Mouse (Mus musculus) heart, embryonic 16.5 days (tissue): ENCODE results near the gene Gm32742. TPM values are rescaled to one million over a fixed set of nuclear protein-coding genes. Genes with fewer than 3 reads are reported as not detected.
A peak's percentile ranks its signal among the peaks of the same experiment; 100 is the strongest.
"Not testable (repeated sequence)": the region's sequence is repeated elsewhere in the genome, so short reads cannot be mapped to it uniquely, and the experiment has no call there.

Experiments used
- ATAC-seq: fragments of 200-750 bp; cut with Nextera tagmentation; replicated peaks from 2 replicates; pipeline ENCODE4 v1.8.0; 2017; ENCODE audit warnings: moderate number of reproducible peaks; ENCODE audit not compliant: insufficient read depth, low FRiP score; ENCODE audit errors: extremely low read depth
- H3K27ac ChIP-seq: fragments of 300-500 bp; sonication (generic); 2 replicates; pipeline ENCODE4 v1.5.1; 2014; ENCODE audit warnings: mild to moderate bottlenecking, low read length, control low read depth, moderate library complexity
- H3K27me3 ChIP-seq: fragments of 300-500 bp; sonication (generic); 2 replicates; pipeline ENCODE4 v1.6.1; 2014; ENCODE audit warnings: low read length, mixed read lengths; ENCODE audit not compliant: control insufficient read depth, insufficient read depth
- H3K36me3 ChIP-seq: fragments of 300-500 bp; sonication (generic); 2 replicates; pipeline ENCODE4 v1.6.1; 2014; ENCODE audit not compliant: control insufficient read depth, insufficient read depth
- H3K4me1 ChIP-seq: fragments of 300-500 bp; sonication (generic); 2 replicates; pipeline ENCODE4 v1.6.1; 2014; ENCODE audit warnings: low read length, mixed read lengths; ENCODE audit not compliant: control insufficient read depth, insufficient read depth
- H3K4me2 ChIP-seq: fragments of 300-500 bp; sonication (generic); 2 replicates; pipeline ENCODE4 v1.6.1; 2014; ENCODE audit warnings: low read depth, mild to moderate bottlenecking, control low read depth, low read length
- H3K4me3 ChIP-seq: fragments of 300-500 bp; sonication (generic); 2 replicates; pipeline ENCODE4 v1.5.1; 2014; ENCODE audit warnings: mild to moderate bottlenecking, control low read depth, low read length
- H3K9ac ChIP-seq: fragments of 300-500 bp; sonication (generic); 2 replicates; pipeline ENCODE4 v1.6.1; 2014; ENCODE audit warnings: low read length, control low read depth
- H3K9me3 ChIP-seq: fragments of 300-500 bp; sonication (generic); replicated peaks from 2 replicates; pipeline ENCODE4 v1.6.1; 2016; ENCODE audit warnings: low read length; ENCODE audit not compliant: control insufficient read depth
- WGBS: fragments of 180-500 bp; shearing (Covaris S2); extraction: QIAGEN DNeasy Blood & Tissue Kit; methylation state at CpG from one replicate; pipeline ENCODE4 v1.1.7; 2014; 5-methylcytosine and 5-hydroxymethylcytosine counted together
- polyA plus RNA-seq: library from polyadenylated mRNA; unstranded; fragments of >200 nt; fragmentation: Nextera tagmentation; extraction: Ambion mirVana; gene quantifications from 2 replicates; pipeline ENCODE4 v1.2.1, GENCODE M21; 2015

Gene Gm32742
- polyA plus RNA-seq, 1 experiment from 2014 or later: 0.09 TPM

DNA sequence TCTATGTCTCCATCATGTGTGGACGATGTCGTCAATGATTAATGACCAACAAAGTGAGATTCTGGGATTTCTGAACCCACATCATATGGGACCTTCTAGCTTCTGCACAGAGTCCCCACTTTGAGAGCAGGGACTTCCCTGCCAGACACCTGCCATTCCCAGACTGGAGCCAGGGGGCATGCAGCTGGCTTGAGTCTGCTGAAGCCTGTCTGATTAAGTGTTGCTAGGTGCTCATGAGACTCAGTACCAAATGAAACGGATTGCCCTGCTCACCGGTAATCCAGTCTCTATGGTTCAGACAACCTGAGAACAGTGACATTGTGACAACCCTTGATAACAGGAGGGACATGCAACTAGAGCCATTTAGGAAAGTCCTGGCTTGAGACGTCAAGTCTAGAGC, 1.3 kb downstream of the Gm32742 start:
- no peak overlapping the region for H3K9ac ChIP-seq
- 66% methylated on average over 5 of the region's 5 CpGs for WGBS
- no peak overlapping the region for H3K4me2 ChIP-seq
- H3K27ac ChIP-seq: no peak overlapping the region
- H3K36me3 ChIP-seq: no peaks in the 10 kb centered on the region
- ATAC-seq: no peak
- no peaks in the 10 kb centered on the region for H3K9me3 ChIP-seq
- no peak overlapping the region for H3K4me3 ChIP-seq
- H3K27me3 ChIP-seq: peaks cover 16% of the 10 kb centered on the region
- peaks cover 4% of the 10 kb centered on the region for H3K4me1 ChIP-seq

DNA sequence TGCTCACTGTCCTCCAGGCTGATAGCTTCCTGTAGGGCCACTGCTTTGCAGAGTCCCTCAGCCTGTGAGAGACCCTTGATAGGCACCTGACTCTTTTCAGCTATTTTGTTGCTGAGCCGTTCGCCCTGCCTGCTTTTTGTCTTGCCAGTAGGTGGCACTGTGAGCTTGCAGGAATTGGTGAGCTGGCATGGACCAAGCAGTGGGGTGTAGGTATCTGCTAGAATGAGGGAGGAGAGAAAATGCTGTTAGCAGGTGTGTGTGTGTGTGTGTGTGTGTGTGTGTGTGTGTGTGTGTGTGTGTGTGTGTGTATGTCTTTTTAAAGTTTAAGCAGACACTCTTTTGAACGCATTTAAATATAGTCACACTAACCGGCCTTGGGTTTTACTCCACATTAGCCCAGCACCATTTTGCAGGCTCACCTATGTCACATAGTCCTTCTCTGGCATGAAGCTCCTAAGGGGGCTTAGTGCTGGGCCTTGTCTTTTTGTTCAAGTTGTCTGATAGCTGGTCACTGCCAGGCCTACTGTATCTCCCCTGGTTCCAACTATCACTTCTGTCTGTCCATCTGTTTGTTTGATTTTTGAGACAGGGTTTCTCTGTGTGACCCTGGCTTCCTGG, 3.4 kb downstream of the Gm32742 start:
- whole genome bisulfite sequencing: 27% methylated on average over 4 of the region's 4 CpGs
- ATAC-seq: no peak
- Histone ChIP-seq H3K4me1 (no peaks in the 10 kb centered on the region), H3K27ac (no peak overlapping the region), H3K4me3 (no peak overlapping the region), H3K36me3 (no peaks in the 10 kb centered on the region), H3K9me3 (no peaks in the 10 kb centered on the region), H3K4me2 (no peak overlapping the region), H3K9ac (no peak overlapping the region), H3K27me3 (peaks cover 17% of the 10 kb centered on the region)

DNA sequence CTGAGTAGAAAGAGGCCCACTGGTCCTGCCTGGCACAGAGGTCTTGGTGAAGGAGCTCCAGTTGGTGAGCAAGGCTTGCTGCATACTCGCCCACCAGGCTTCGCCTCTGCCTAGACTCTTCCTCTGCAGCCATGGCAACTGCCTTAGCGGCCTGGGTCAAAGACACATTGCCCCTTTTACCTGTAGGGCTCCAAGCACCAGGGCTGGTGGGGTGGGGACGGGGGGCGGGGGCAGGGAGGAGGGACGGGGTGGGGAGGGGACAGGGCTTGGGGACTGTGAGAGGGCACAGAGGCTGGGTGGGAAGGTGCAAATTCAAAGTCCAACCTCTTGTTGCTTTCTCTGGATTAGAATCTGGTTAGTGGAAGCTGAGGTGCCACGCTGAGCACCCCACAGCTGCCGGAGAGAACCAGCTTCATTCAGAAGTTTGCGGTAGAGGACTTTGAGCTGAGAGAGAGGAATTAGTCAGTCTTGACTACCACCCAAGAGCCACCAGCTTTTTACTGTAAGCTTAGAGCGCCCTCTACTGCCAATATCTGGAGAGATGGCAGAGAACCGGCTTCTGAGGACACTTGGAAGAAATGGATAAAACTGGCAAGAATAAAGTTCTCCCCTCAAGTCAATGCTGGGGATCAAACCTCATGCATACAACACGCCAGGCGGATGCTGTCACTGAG, 13.1 kb downstream of the Gm32742 start:
- H3K27me3 ChIP-seq: peaks cover 9% of the 10 kb centered on the region; the same call in 1 of the 2 replicates
- peaks cover 3% of the 10 kb centered on the region; the same call in 1 of the 2 replicates for H3K4me1 ChIP-seq
- no peak overlapping the region for H3K9ac ChIP-seq
- H3K27ac ChIP-seq: no peak overlapping the region
- ATAC-seq: 0 out of 2 replicates have a peak, but pooled peaks have one; percentile 37
- 18% methylated on average over 13 of the region's 13 CpGs for WGBS
- peak overlapping the region; percentile 28 for H3K4me2 ChIP-seq
- no peak overlapping the region for H3K4me3 ChIP-seq
- H3K9me3 ChIP-seq: no peaks in the 10 kb centered on the region
- no peaks in the 10 kb centered on the region for H3K36me3 ChIP-seq

DNA sequence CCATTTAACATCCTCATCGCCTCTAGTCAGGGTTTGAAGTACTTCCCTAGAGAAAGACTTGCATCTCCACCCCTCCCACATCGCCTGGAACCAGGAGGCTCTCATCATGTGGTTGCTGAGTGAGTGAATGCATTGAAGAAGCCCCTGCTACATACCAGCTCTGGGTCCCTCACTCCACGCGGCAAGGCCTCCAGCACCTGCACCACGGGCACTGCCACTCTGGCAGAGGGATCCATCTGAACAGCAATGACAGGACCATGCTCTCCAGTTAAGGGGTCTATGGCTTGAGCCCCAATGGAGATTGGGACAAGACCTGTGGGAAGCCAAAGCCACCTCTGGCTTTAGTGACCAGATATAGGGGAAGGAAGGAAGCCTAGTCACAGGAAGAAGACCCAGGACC, 18.0 kb downstream of the Gm32742 start:
- Histone ChIP-seq H3K9me3 (no peaks in the 10 kb centered on the region), H3K27ac (no peak overlapping the region), H3K9ac (no peak overlapping the region), H3K27me3 (peaks cover 7% of the 10 kb centered on the region; the same call in 1 of the 2 replicates), H3K36me3 (no peaks in the 10 kb centered on the region), H3K4me1 (peaks cover 6% of the 10 kb centered on the region), H3K4me2 (no peak overlapping the region), H3K4me3 (no peak overlapping the region)
- no peak for ATAC-seq
- 80% methylated on average over 5 of the region's 5 CpGs for WGBS

DNA sequence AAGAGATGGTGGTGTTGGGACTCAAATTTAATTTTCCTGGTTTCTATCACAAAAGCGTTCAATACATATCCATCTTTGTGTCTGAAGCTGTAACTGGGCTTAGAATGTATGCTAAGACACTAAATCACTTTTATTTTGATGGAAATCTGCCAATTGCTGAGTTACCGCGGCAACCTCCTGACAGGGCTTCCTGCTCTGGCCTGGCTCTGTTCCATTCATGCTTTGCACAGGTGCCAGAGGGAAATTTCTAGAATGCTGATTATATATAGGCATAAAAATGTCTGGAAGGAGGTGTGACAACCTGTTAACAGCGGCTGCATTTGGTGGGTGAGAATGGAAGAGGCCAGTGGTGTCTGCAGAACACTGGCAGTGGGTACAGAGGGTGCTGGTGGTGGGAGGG, 18.8 kb downstream of the Gm32742 start:
- no peak overlapping the region for H3K9ac ChIP-seq
- H3K9me3 ChIP-seq: no peaks in the 10 kb centered on the region
- WGBS: 51% methylated on average over 4 of the region's 4 CpGs
- ATAC-seq: no peak; the same call in 1 of the 2 replicates
- peaks cover 3% of the 10 kb centered on the region; the same call in 1 of the 2 replicates for H3K27me3 ChIP-seq
- H3K4me2 ChIP-seq: no peak overlapping the region
- H3K4me1 ChIP-seq: peaks cover 3% of the 10 kb centered on the region
- no peaks in the 10 kb centered on the region for H3K36me3 ChIP-seq
- no peak overlapping the region for H3K27ac ChIP-seq
- H3K4me3 ChIP-seq: no peak overlapping the region

DNA sequence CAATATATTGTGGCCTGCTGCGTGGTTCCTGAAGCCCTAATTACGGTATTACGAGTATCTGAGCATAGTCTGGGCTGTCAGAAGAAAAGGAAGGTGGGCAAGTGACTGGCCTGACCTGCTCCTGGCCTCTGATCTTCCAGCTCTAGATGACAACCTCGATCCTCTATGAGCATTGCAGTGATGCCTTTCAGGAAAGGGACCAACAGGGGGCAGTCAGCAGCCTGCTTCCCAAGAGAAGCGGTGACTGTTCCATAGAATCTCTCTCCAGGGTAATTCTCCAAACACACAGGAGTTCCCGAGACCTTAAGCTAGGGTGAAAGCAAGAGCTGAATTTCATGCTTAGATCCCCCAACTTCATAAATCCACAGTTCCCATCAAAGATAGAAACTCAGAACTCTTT, 21.1 kb downstream of the Gm32742 start:
- 75% methylated on average over 6 of the region's 6 CpGs for WGBS
- Histone ChIP-seq H3K4me3 (no peak overlapping the region), H3K27ac (no peak overlapping the region), H3K9me3 (no peaks in the 10 kb centered on the region), H3K27me3 (no peaks in the 10 kb centered on the region), H3K36me3 (no peaks in the 10 kb centered on the region), H3K4me1 (peaks cover 3% of the 10 kb centered on the region), H3K9ac (no peak overlapping the region), H3K4me2 (no peak overlapping the region)
- no peak for ATAC-seq

DNA sequence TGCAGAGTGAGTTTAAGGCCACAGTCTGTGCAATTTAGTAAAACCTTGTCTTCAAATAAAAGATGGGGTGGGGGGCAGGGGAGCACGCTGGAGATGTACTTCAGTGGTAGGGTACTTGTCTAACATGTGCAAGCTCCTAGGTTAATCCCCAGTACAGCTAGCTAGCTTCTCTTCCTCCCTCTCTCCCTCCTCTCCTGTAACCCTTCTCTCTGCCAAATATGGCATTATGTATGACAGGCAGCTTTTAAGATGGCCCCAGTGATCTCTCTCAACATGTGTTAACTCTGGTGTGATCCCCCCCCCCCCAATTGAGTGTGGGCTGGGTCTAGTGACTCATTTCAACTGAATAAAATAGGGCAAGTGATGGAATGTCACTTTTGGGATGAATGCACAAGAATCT, 21.9 kb downstream of the Gm32742 start:
- Histone ChIP-seq H3K36me3 (no peaks in the 10 kb centered on the region), H3K4me2 (no peak overlapping the region)
- ATAC-seq: no peak

DNA sequence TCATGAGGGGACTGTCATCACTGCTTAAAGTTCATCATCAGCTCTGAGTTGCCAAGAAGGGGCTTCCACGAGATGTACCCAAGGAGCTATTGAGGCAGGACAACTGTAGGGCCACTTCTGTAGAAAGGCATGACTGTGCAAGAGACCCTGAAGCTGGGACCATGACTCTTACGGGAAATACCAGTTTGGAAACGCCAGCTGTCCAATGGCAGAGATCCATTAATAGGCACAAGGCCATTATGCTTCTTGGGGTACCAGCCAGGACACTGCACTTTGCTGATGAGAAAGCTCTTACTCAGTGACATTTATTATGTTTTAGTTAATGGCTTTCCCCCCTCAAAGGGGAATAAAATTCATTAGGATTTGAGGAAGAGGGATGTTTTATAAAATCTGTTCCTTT, 24.6 kb downstream of the Gm32742 start:
- Histone ChIP-seq H3K9ac (no peak overlapping the region), H3K4me2 (no peak overlapping the region), H3K27ac (no peak overlapping the region), H3K36me3 (no peaks in the 10 kb centered on the region), H3K27me3 (no peaks in the 10 kb centered on the region), H3K9me3 (no peaks in the 10 kb centered on the region), H3K4me1 (no peaks in the 10 kb centered on the region), H3K4me3 (no peak overlapping the region)
- ATAC-seq: no peak
- 68% methylated on average over 3 of the region's 3 CpGs for WGBS

More for the DNA sequence above, 21.9 kb downstream of the Gm32742 start:
- H3K4me3 ChIP-seq: no peak overlapping the region
- H3K27me3 ChIP-seq: no peaks in the 10 kb centered on the region
- H3K27ac ChIP-seq: no peak overlapping the region
- WGBS: 64% methylated on average over 1 of the region's 1 CpGs
- no peaks in the 10 kb centered on the region for H3K9me3 ChIP-seq
- no peak overlapping the region for H3K9ac ChIP-seq
- peaks cover 3% of the 10 kb centered on the region for H3K4me1 ChIP-seq

DNA sequence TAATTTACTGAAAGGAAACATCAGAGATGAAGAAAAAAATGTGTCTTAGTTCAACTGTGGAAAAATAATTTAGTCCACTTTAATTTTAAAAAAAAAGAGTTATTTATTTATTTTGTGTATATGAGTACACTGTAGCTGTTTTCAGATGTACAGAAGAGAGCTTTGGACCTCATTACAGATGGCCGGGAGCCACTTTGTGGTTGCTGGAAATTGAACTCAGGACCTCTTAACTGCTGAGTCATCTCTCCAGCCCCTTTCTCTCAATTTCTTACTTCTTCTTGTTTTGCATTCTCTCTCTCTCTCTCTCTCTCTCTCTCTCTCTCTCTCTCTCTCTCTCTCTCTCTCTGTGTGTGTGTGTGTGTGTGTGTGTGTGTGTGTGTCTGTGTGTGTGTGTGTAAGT, 25.9 kb downstream of the Gm32742 start:
- H3K36me3 ChIP-seq, H3K9ac ChIP-seq, ATAC-seq, H3K4me2 ChIP-seq, H3K9me3 ChIP-seq, H3K27me3 ChIP-seq, H3K4me1 ChIP-seq, H3K27ac ChIP-seq, H3K4me3 ChIP-seq: not testable (repeated sequence)
- WGBS: 65% methylated on average over 1 of the region's 1 CpGs
